Mouse (Mus musculus) CH12.LX (cell line): ENCODE data around the gene Runx2. TPM values are rescaled to one million over a fixed set of nuclear protein-coding genes. Genes with fewer than 3 reads are reported as not detected.

ENCODE experiments used
- DNase-seq: peaks from one replicate; pipeline ENCODE4 v3.0.0-alpha.2; 2013; ENCODE audit errors: extremely low read depth
- H3K27ac ChIP-seq: 2 replicates; pipeline ENCODE4 v1.5.1; 2012; ENCODE audit warnings: low read depth, mild to moderate bottlenecking, control low read depth, moderate library complexity; ENCODE audit not compliant: insufficient read depth
- H3K27me3 ChIP-seq: replicated peaks from 2 replicates; pipeline ENCODE3; 2012; ENCODE audit warnings: inconsistent platforms
- H3K36me3 ChIP-seq, 2 experiments: replicated peaks in 1 of 2; 2 replicates each; pipeline versions ENCODE3 to v1.6.1; 2012; ENCODE audit warnings: inconsistent platforms in 1 of 2, low read length in 1 of 2, mild to moderate bottlenecking in 1 of 2, mixed read lengths in 1 of 2, moderate library complexity in 1 of 2; ENCODE audit not compliant: control insufficient read depth in 1 of 2, insufficient read depth in 1 of 2
- H3K4me1 ChIP-seq, 2 experiments: 2 replicates each; pipeline ENCODE4 v1.6.1; 2012; ENCODE audit warnings: inconsistent platforms in 1 of 2, moderate library complexity in 1 of 2; ENCODE audit not compliant: insufficient read depth in 2 of 2, control insufficient read depth in 1 of 2
- H3K4me2 ChIP-seq: 2 replicates; pipeline ENCODE4 v1.6.1; 2012; ENCODE audit warnings: low read depth, mild to moderate bottlenecking, control low read depth; ENCODE audit not compliant: poor library complexity, insufficient read depth, severe bottlenecking
- H3K4me3 ChIP-seq, 3 experiments: fragments of 150-350 bp in 1 of 3; sonication (generic) in 1 of 3; replicated peaks in 1 of 3; 2 replicates each; pipeline versions ENCODE3 to v1.5.1; 2011 to 2012; ENCODE audit warnings: low read depth in 2 of 3, low read length in 2 of 3, mild to moderate bottlenecking in 2 of 3, moderate library complexity in 2 of 3, control low read depth in 1 of 3, improper control_type of control experiment in 1 of 3, inconsistent platforms in 1 of 3, mixed read lengths in 1 of 3; ENCODE audit not compliant: poor library complexity in 1 of 3
- H3K79me2 ChIP-seq: replicated peaks from 2 replicates; pipeline ENCODE4 v1.6.1; 2012; ENCODE audit warnings: mild to moderate bottlenecking, moderate library complexity; ENCODE audit not compliant: control insufficient read depth, poor library complexity, insufficient read depth, severe bottlenecking; ENCODE audit errors: extremely low read depth
- H3K9ac ChIP-seq: 2 replicates; pipeline ENCODE4 v1.6.1; 2012; ENCODE audit warnings: low read depth, mild to moderate bottlenecking, control low read depth, moderate library complexity; ENCODE audit not compliant: insufficient read depth
- H3K9me3 ChIP-seq: replicated peaks from 2 replicates; pipeline ENCODE3; 2012; ENCODE audit warnings: low read length, inconsistent platforms, mixed read lengths
- BHLHE40 ChIP-seq: IDR thresholded peaks from 2 replicates; pipeline ENCODE4 v1.6.1; 2011; ENCODE audit warnings: mild to moderate bottlenecking, low read depth, low read length, improper control_type of control experiment
- CHD1 ChIP-seq: IDR thresholded peaks from 2 replicates; pipeline ENCODE4 v1.6.1; 2012; ENCODE audit warnings: low read depth, low read length, improper control_type of control experiment, inconsistent platforms
- CHD2 ChIP-seq: IDR thresholded peaks from 2 replicates; pipeline ENCODE4 v1.6.1; 2011; ENCODE audit warnings: low read length, improper control_type of control experiment
- E2F4 ChIP-seq: IDR thresholded peaks from 2 replicates; pipeline ENCODE4 v1.6.1; 2011; ENCODE audit warnings: low read depth, low read length, improper control_type of control experiment; ENCODE audit not compliant: insufficient replicate concordance
- EP300 ChIP-seq: IDR thresholded peaks from 2 replicates; pipeline ENCODE4 v1.6.1; 2011; ENCODE audit warnings: low read length, improper control_type of control experiment
- ETS1 ChIP-seq: conservative IDR thresholded peaks from 2 replicates; pipeline ENCODE4 v1.6.1; 2012; ENCODE audit warnings: low read depth, mild to moderate bottlenecking, inconsistent platforms, low read length, improper control_type of control experiment, moderate library complexity
- GABPA ChIP-seq: IDR thresholded peaks from 2 replicates; pipeline ENCODE4 v1.6.1; 2012; ENCODE audit warnings: low read depth, low read length, improper control_type of control experiment, inconsistent platforms; ENCODE audit not compliant: insufficient replicate concordance
- HCFC1 ChIP-seq: IDR thresholded peaks from 2 replicates; pipeline ENCODE4 v1.6.1; 2012; ENCODE audit warnings: low read depth, mild to moderate bottlenecking, inconsistent platforms, low read length, improper control_type of control experiment
- MAX ChIP-seq: IDR thresholded peaks from 2 replicates; pipeline ENCODE4 v1.6.1; 2011; ENCODE audit warnings: low read length, improper control_type of control experiment
- MAZ ChIP-seq: IDR thresholded peaks from 2 replicates; pipeline ENCODE4 v1.6.1; 2012; ENCODE audit warnings: low read depth, mild to moderate bottlenecking, inconsistent platforms, low read length, improper control_type of control experiment, moderate library complexity
- MEF2A ChIP-seq: IDR thresholded peaks from 2 replicates; pipeline ENCODE4 v1.6.1; 2014; ENCODE audit warnings: low read depth, mild to moderate bottlenecking, inconsistent platforms, low read length, improper control_type of control experiment, borderline replicate concordance
- MYC ChIP-seq: IDR thresholded peaks from 2 replicates; pipeline ENCODE4 v1.6.1; 2011; ENCODE audit warnings: low read depth, mild to moderate bottlenecking, improper control_type of control experiment, low read length
- NRF1 ChIP-seq: IDR thresholded peaks from 2 replicates; pipeline ENCODE4 v1.6.1; 2014; ENCODE audit warnings: low read depth, mild to moderate bottlenecking, inconsistent platforms, low read length, improper control_type of control experiment, moderate library complexity
- POLR2A ChIP-seq: IDR thresholded peaks from 2 replicates; pipeline ENCODE4 v1.6.1; 2011; ENCODE audit warnings: low read depth, mild to moderate bottlenecking, improper control_type of control experiment, low read length
- POLR2AphosphoS2 ChIP-seq: IDR thresholded peaks from 2 replicates; pipeline ENCODE4 v1.6.1; 2011; ENCODE audit warnings: low read depth, low read length, improper control_type of control experiment
- RAD21 ChIP-seq: IDR thresholded peaks from 2 replicates; pipeline ENCODE4 v1.6.1; 2011; ENCODE audit warnings: low read depth, mild to moderate bottlenecking, low read length, improper control_type of control experiment, moderate library complexity
- SIN3A ChIP-seq: IDR thresholded peaks from 2 replicates; pipeline ENCODE4 v1.6.1; 2012; ENCODE audit warnings: low read length, improper control_type of control experiment, inconsistent platforms
- USF2 ChIP-seq: conservative IDR thresholded peaks from 2 replicates; pipeline ENCODE4 v1.6.1; 2011; ENCODE audit warnings: low read depth, low read length, improper control_type of control experiment
- ZKSCAN1 ChIP-seq: IDR thresholded peaks from 2 replicates; pipeline ENCODE4 v1.6.1; 2012; ENCODE audit warnings: low read depth, inconsistent platforms, low read length, improper control_type of control experiment, borderline replicate concordance
- dilution Hi-C: fragments of 300-500 bp; cut with MboI; formaldehyde crosslinking; loops from 2 replicates; pipeline ENCODE4 v1.14.3; 2020; ENCODE audit warnings: low sequenced_read_pairs; ENCODE audit not compliant: extremely low pct_unique_long_range_greater_than_20kb, extremely low pct_ligation_motif_present
- in situ Hi-C: fragments of 300-500 bp; cut with MboI; formaldehyde crosslinking; loops from 3 replicates; pipeline ENCODE4 v1.14.3; 2019; ENCODE audit warnings: low sequenced_read_pairs, low pct_ligation_motif_present, low pct_unique_long_range_greater_than_20kb, mixed read lengths
- polyA plus RNA-seq: library from polyadenylated mRNA; unstranded; fragments of >175 nt; gene quantifications from 2 replicates; pipeline ENCODE4 v1.2.1, GENCODE M21; 2012; ENCODE audit warnings: low read depth; ENCODE audit not compliant: insufficient read length
- total RNA-seq, 2 experiments: library from RNA; depleted of rRNA; stranded (reverse); fragments of 300-350 nt in 1 of 2; fragments of >200 nt in 1 of 2; gene quantifications; 2 replicates each; pipeline ENCODE4 v1.2.3; 2012 to 2014

Runx2 gene
- total and polyA plus RNA-seq, 3 experiments: 0.70 to 1.4 (median 1.1) TPM

DNA sequence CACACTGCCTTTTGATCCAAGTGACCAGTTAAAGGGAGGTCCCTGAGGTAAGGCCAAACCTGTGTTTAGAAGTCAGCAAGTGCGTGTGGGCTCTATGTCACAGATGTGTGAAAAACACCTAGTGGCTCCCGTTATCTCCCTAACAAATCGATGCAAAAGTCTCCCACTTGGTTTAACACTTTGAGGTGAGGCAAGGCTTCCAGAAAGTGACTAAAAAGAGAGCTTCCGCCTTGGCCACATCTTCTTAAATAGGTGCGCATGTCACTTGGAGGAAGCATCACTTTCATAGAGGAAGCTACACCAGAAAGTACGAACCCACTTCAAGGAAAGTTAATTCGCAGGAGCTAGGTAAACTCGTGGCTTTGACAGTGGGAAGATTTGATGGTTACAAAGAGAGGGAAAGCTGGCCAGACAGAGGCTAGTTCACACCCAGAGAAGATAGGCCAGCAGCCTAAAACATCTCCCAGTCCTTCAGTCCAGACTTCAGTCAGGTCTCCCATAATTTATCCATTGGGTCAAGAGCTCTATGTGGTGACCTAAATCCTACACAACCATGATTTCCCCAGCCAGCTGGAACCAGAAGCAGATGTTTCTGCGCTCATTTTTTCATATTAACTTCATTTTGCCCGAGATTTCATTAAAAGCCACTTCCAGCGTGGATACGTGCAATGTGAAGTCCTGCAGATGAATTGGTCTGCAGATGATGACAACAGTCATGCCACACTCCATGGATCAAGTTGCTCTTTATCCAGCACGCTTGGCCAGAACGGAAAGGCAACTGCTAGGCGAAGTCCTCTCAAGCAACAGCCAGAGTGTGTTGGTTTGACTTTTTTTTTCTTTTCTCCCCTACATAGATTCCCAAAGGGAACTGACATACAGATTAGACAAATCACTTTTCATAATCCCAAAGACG is 257.1 kb downstream of the Runx2 start (continued):
- TF ChIP-seq MEF2A (0 out of 2 replicates have a peak, but pooled peaks have one; percentile 12), BHLHE40 (no peak), ETS1 (no peak; the same call in 1 of the 2 replicates)

DNA sequence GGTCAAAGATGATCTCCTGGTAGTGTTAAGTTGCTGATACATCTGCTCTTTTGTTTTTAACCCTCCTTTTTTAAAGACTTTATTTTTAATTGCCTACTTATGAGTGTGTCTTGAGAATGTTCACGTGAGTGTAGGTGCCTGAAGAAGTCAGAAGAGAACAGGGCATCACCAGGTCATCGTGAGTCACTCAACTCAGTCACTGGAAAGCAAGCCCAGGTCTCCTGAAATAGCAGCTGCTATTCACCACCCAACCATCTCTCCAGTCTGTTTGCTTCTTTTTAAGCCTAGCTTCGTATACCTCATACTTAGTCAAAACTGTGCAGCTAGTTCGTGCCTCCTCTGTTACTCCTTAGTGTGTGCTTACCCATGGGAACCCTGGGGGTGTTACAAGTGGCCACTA is 259.7 kb downstream of the Runx2 start:
- dilution Hi-C loops: no loop called here
- Histone ChIP-seq H3K4me3 (no peak overlapping the region), H3K27me3 (no peaks in the 10 kb centered on the region), H3K36me3 (no peaks in the 10 kb centered on the region), H3K9me3 (no peaks in the 10 kb centered on the region), H3K9ac (no peak overlapping the region), H3K27ac (no peak overlapping the region), H3K79me2 (no peaks in the 10 kb centered on the region)
- in situ Hi-C loops: loop anchor here (25.0 kb wide), 1 partner anchor 482 kb away; no protein-coding TSS in a partner anchor
- no peak for DNase-seq
- TF ChIP-seq EP300 (no peak), POLR2A (no peak), POLR2AphosphoS2 (no peak), MAZ (no peak)
- TF ChIP-seq, all 38 proteins: peak for 0
- Histone ChIP-seq H3K4me1 (peaks cover 6% of the 10 kb centered on the region in 2 experiments; a peak in 1 of 4 replicates), H3K4me2 (no peak overlapping the region)

DNA sequence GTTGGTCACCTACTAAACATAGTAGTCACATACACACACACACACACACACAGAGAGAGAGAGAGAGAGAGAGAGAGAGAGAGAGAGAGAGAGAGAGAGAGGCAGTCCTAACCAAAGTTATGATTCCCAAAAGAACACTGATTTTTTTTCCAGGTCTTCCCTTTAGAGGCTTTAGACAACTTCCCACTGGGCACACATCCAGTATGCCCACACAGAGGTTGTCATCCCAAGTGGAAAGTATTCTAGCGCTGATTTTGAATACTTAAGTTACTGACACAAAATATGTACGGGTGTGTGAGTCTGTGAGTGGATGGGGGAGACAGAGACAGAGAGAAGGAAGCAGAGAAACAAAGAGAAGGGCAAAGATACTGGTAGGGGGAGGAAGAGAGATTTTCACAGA is 265.0 kb downstream of the Runx2 start:
- DNase-seq: no peak
- no peaks in the 10 kb centered on the region for H3K27me3 ChIP-seq
- H3K79me2 ChIP-seq: no peaks in the 10 kb centered on the region
- H3K9me3 ChIP-seq: no peaks in the 10 kb centered on the region
- TF ChIP-seq NRF1 (no peak), BHLHE40 (no peak), EP300 (no peak), ZKSCAN1 (no peak), E2F4 (no peak), CHD2 (no peak), MAX (no peak), HCFC1 (no peak), SIN3A (no peak), RAD21 (no peak), CHD1 (no peak), POLR2A (no peak), MYC (no peak), POLR2AphosphoS2 (no peak), GABPA (no peak), USF2 (no peak)
- peaks cover 0 to 2% of the 10 kb centered on the region in 2 experiments; a peak in 1 of 4 replicates for H3K4me1 ChIP-seq
- in situ Hi-C loops (no loop called here), dilution Hi-C loops (no loop called here)
- H3K4me3 ChIP-seq: no peak overlapping the region
- H3K27ac ChIP-seq: no peak overlapping the region
- no peak overlapping the region for H3K9ac ChIP-seq
- H3K4me2 ChIP-seq: no peak overlapping the region
- H3K36me3 ChIP-seq: no peaks in the 10 kb centered on the region
